Mouse (Mus musculus): ENCODE results near the gene Wdr17. TPM values are rescaled to one million over a fixed set of nuclear protein-coding genes. Genes with fewer than 3 reads are reported as not detected.
"Not testable (repeated sequence)": the region's sequence is repeated elsewhere in the genome, so short reads cannot be mapped to it uniquely, and the experiment has no call there.

Gene Wdr17
- polyA plus RNA-seq, 1 experiment from 2014 or later = 0.05 TPM

DNA sequence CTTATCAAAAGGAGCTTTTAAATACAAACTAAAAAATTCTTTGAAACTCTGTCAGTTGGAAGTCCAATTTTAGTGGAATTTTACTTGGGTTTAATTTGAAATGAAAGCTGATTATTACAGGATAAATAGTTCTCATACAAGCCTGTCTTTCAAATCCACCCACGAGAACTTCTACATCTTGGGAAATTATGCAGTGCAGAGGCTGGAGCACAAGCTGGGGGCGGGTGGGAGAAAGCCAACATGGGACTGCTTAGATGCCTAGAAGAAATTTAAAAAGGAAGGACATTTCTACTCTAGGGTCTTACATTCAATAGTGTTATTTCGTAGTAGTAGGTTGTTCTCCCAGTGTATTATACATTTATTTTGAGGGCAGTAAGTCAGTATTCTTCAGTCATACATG lies 219.2 kb downstream of the Wdr17 start:
- WGBS = 63% methylated on average over 3 of the region's 3 CpGs

DNA sequence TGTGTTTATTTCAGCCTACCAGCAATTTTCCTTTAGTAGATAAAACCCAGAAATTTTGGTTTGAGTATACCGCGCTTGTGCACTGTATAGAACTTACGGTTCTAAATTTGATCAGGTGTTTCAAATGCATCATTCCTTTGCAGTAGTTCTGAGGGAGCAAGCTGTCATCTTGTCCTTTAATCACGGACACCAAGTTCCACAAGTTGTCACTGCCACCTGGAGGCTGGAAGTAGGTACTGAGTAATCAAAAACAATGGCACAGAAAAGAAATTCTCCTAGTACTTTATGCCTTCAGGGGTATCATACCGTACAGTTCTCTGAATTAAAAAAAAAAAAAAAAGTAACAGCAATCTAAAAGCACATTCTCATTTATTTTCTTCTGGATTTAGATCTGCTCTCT lies 226.3 kb downstream of the Wdr17 start:
- 28% methylated on average over 5 of the region's 5 CpGs for WGBS
- no peak for ATAC-seq (ENCODE audit: extremely low read depth, insufficient number of reproducible peaks, low FRiP score, low TSS enrichment)
- H3K27me3 ChIP-seq (replicated peaks) = no peaks in the 10 kb centered on the region

More for the DNA sequence above, 219.2 kb downstream of the Wdr17 start:
- Histone ChIP-seq H3K9me3 (no peaks in the 10 kb centered on the region), H3K4me1 (no peaks in the 10 kb centered on the region), H3K4me3 (no peak overlapping the region), H3K36me3 (no peaks in the 10 kb centered on the region), H3K9ac (no peak overlapping the region), H3K4me2 (no peak overlapping the region), H3K27me3 (replicated peaks) (no peaks in the 10 kb centered on the region), H3K27ac (replicated peaks) (no peak overlapping the region)
- ATAC-seq (ENCODE audit: extremely low read depth, insufficient number of reproducible peaks, low FRiP score, low TSS enrichment) = no peak

DNA sequence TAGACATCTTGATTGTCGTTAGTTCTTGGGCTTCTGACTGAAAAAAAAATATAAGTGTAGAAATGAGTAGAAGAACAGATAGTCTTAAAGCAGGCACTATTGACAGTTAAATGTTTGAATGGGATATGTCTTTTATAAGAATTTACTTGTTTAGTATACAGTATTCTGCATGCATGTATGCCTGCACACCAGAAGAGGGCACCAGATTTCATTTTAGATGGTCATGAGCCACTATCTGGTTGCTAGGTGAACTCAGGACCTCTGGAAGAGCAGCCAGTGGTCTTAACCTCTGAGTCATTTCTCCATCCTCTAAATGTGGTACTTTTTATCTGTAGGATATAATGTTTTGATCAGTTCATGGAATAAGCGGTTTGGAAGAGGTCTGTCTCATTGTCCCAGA lies 227.3 kb downstream of the Wdr17 start:
- no peak for ATAC-seq (ENCODE audit: extremely low read depth, insufficient number of reproducible peaks, low FRiP score, low TSS enrichment)
- H3K9me3 ChIP-seq = no peaks in the 10 kb centered on the region
- WGBS = 81% methylated on average over 2 of the region's 2 CpGs

More for the DNA sequence above, 226.3 kb downstream of the Wdr17 start:
- H3K9ac ChIP-seq = no peak overlapping the region
- no peaks in the 10 kb centered on the region for H3K36me3 ChIP-seq
- no peak overlapping the region for H3K4me2 ChIP-seq
- H3K9me3 ChIP-seq = no peaks in the 10 kb centered on the region
- no peak overlapping the region for H3K4me3 ChIP-seq
- no peak overlapping the region for H3K27ac ChIP-seq (replicated peaks)
- no peaks in the 10 kb centered on the region for H3K4me1 ChIP-seq

DNA sequence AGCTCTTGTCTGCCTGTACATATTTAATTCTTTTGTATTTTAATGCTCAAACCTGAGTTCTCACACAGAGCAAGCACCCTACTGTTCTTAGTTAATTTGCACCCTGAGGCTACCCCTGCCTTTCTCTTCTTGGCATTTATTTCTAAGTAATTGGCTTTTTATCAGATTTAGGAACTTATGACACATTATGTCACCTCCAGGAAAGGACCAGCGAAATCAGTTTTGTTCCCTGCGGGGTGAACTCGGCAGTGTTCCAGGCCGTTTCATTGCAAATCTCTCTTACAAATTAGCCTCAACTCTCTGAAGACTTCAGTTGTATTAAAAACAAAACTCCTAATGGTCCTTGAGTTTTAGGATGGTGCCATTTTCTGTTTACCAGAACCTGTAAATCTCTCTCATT lies 248.3 kb downstream of the Wdr17 start:
- H3K4me3 ChIP-seq = no peak overlapping the region
- H3K9ac ChIP-seq = no peak overlapping the region
- ATAC-seq (ENCODE audit: extremely low read depth, insufficient number of reproducible peaks, low FRiP score, low TSS enrichment) = no peak
- no peak overlapping the region for H3K27ac ChIP-seq (replicated peaks)
- no peaks in the 10 kb centered on the region for H3K27me3 ChIP-seq (replicated peaks)
- WGBS = 75% methylated on average over 4 of the region's 4 CpGs
- no peak overlapping the region for H3K4me2 ChIP-seq
- H3K9me3 ChIP-seq = no peaks in the 10 kb centered on the region
- no peaks in the 10 kb centered on the region for H3K36me3 ChIP-seq
- 0 out of 2 replicates have a peak, but pooled peaks cover 4% of the 10 kb centered on the region for H3K4me1 ChIP-seq

More for the DNA sequence above, 227.3 kb downstream of the Wdr17 start:
- Histone ChIP-seq H3K9ac (no peak overlapping the region), H3K4me1 (no peaks in the 10 kb centered on the region), H3K4me2 (no peak overlapping the region), H3K27ac (replicated peaks) (no peak overlapping the region), H3K4me3 (no peak overlapping the region), H3K27me3 (replicated peaks) (no peaks in the 10 kb centered on the region), H3K36me3 (no peaks in the 10 kb centered on the region)

DNA sequence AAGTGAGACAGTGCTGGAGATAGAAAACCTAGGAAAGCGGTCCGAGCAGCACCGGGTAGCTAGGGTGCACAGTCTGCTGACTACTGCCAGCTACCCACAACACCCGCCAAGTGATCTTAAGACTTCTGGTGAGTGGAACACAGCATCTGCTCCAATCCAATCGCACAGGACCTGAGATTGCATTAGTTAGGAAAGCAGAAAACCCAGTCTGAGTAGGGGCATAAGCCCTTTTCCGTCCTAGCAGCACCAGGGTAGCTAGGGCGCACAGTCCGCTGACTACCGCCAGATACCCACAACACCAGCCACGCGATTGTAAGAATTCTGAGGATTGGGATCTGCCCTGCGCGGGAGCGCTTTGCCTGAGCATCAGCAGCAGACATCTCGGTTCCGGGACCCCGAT lies 270.3 kb downstream of the Wdr17 start:
- H3K4me3 ChIP-seq; H3K27ac ChIP-seq (replicated peaks); H3K9me3 ChIP-seq; H3K4me1 ChIP-seq; ATAC-seq (ENCODE audit: extremely low read depth, insufficient number of reproducible peaks, low FRiP score, low TSS enrichment); H3K27me3 ChIP-seq (replicated peaks); H3K9ac ChIP-seq; H3K4me2 ChIP-seq; H3K36me3 ChIP-seq: not testable (repeated sequence)
- WGBS = 76% methylated on average over 17 of the region's 17 CpGs

DNA sequence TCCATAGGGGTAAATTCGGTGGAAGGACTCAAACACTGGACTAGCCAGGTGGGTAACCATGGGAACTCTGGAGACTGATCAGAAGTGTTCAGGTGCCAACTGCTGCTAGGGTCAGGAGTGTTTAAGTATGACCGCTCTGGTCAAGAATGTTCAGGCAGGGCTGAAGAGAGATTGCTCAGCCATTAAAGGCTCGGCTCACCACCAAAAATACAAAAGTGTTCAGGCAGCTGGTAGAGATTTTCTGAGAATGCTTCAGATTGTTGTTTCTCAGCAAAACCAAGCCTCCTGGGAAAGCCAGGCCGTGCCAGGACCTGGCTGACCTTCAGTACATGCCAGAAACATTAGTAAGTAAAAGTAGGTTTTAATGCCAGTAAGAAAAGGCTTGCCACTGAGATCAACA lies 276.7 kb downstream of the Wdr17 start:
- H3K4me1 ChIP-seq = peaks cover 23% of the 10 kb centered on the region
- 0 out of 2 replicates have a peak, but pooled peaks have one; percentile 33 for ATAC-seq (ENCODE audit: extremely low read depth, insufficient number of reproducible peaks, low FRiP score, low TSS enrichment)
- no peaks in the 10 kb centered on the region for H3K27me3 ChIP-seq (replicated peaks)
- no peaks in the 10 kb centered on the region for H3K9me3 ChIP-seq
- no peak overlapping the region for H3K4me2 ChIP-seq
- no peak overlapping the region for H3K9ac ChIP-seq
- H3K36me3 ChIP-seq = no peaks in the 10 kb centered on the region
- H3K27ac ChIP-seq (replicated peaks) = peak overlapping the region; percentile 78
- no peak overlapping the region for H3K4me3 ChIP-seq
- WGBS = 52% methylated on average over 4 of the region's 4 CpGs

DNA sequence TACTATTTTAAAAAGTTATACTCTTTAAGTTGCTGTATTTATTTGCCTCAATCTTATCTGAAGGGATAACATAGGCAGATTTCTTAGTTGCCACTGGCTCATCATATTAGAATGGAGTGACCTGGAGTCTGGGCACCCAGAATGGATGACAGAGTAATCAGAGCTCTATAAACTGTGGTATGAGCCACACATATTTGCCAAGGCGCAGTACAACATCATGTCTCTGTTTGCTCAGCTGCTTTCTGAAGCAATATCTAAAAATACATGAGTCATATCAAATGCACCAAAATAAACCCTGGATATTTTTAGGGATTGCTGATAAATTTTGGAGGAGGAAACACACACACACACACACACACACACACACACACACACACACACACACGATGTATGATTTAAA lies 277.6 kb downstream of the Wdr17 start:
- H3K9ac ChIP-seq = no peak overlapping the region
- ATAC-seq (ENCODE audit: extremely low read depth, insufficient number of reproducible peaks, low FRiP score, low TSS enrichment) = peak; percentile 64; the same call in 1 of the 2 replicates
- H3K9me3 ChIP-seq = no peaks in the 10 kb centered on the region
- H3K4me3 ChIP-seq = no peak overlapping the region
- H3K4me2 ChIP-seq = no peak overlapping the region
- H3K27me3 ChIP-seq (replicated peaks) = no peaks in the 10 kb centered on the region
- WGBS = 30% methylated on average over 2 of the region's 2 CpGs
- no peaks in the 10 kb centered on the region for H3K36me3 ChIP-seq
- H3K27ac ChIP-seq (replicated peaks) = peak overlapping the region; percentile 78
- peaks cover 23% of the 10 kb centered on the region for H3K4me1 ChIP-seq

DNA sequence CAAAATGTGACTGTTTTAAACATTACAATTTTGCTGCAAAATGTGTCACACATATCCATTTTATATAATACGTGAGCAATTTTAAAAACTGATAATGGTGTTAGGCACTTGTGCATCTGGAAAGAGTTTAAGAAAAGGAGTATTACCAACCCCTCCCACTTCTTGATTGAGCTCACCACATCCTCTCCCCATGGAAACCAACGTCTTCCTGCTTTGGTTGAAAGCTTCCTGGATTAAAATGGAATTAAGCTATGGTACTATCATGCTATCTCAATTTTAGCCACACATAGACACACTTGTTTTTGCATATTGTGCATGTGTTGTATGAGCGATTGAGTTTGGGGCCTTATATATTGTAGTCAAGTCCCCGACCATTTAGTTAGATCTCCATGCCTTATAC lies 283.5 kb downstream of the Wdr17 start:
- Histone ChIP-seq H3K4me1 (peaks cover 9% of the 10 kb centered on the region), H3K27ac (replicated peaks) (no peak overlapping the region), H3K4me2 (no peak overlapping the region), H3K9ac (no peak overlapping the region), H3K36me3 (no peaks in the 10 kb centered on the region), H3K4me3 (no peak overlapping the region), H3K27me3 (replicated peaks) (no peaks in the 10 kb centered on the region), H3K9me3 (no peaks in the 10 kb centered on the region)
- 69% methylated on average over 4 of the region's 4 CpGs for WGBS
- ATAC-seq (ENCODE audit: extremely low read depth, insufficient number of reproducible peaks, low FRiP score, low TSS enrichment) = no peak

DNA sequence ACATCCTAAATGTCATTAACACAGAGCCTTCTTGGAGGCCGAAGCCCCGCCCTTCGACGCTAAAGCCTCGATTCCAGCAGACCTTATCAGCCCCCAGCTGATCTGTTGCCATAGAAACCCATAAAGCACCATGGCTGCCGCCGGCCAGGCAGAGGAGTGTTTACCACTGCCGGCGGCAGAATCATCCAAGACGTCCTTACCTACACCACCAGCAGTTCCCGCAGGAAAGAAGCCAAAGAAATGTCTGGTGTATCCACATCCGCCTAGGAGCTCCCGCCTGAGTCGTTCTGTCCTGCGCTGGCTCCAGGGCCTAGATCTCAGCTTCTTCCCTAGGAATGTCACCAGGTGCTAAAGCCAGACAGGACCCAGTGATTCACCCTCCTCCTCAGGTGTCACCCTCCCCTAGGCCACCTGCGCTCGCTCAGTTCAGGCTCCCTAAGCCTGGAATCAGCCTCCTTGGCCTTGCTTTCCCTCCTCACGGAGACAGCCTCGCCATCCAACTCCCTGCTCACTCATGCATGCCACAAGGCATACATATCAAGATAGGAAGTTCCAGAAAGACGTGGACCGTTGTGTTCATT lies 286.2 kb downstream of the Wdr17 start, which contains the start of gene Spata4:
TSS of gene Spata4 (plus strand) at position 111 of the 581 bp plus-strand sequence.
- Histone ChIP-seq H3K27ac (replicated peaks) (no peak within 1 kb of the TSS; the same call in 1 of the 2 replicates), H3K4me3 (peak within 1 kb of the TSS; percentile 51), H3K4me1 (peaks cover 9% of the 10 kb centered on the region), H3K9ac (peak within 1 kb of the TSS; percentile 66), H3K36me3 (no peaks in the 10 kb centered on the region), H3K27me3 (replicated peaks) (no peaks in the 10 kb centered on the region), H3K9me3 (no peaks in the 10 kb centered on the region), H3K4me2 (peak within 1 kb of the TSS; percentile 73)
- ATAC-seq (ENCODE audit: extremely low read depth, insufficient number of reproducible peaks, low FRiP score, low TSS enrichment) = no peak; the same call in 1 of the 2 replicates
- 6% methylated on average over 21 of the region's 21 CpGs for whole genome bisulfite sequencing

DNA sequence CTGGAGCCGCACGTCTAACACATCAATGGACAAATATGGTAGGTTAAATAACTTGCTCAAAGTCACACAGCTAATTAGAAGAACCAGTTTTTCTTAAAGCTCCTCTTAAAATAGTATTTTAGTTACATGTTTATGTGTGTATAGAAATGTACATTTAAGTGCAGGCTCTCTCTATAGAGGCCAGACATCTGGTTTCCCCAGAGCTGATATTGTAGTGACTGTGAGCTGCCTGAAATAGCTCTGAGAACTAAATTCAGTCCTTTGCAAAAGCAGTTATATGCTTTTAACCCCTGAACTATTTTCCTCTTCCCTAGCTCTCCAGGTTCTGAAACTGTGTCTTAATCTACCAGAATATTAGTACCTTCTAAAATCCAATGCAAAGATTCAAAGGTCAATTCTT lies 289.6 kb downstream of the Wdr17 start:
- Histone ChIP-seq H3K27me3 (replicated peaks) (no peaks in the 10 kb centered on the region), H3K36me3 (no peaks in the 10 kb centered on the region), H3K4me1 (peaks cover 9% of the 10 kb centered on the region), H3K27ac (replicated peaks) (no peak overlapping the region), H3K9ac (no peak overlapping the region), H3K9me3 (no peaks in the 10 kb centered on the region), H3K4me2 (no peak overlapping the region), H3K4me3 (no peak overlapping the region)
- no peak for ATAC-seq (ENCODE audit: extremely low read depth, insufficient number of reproducible peaks, low FRiP score, low TSS enrichment)
- 83% methylated on average over 2 of the region's 2 CpGs for WGBS

DNA sequence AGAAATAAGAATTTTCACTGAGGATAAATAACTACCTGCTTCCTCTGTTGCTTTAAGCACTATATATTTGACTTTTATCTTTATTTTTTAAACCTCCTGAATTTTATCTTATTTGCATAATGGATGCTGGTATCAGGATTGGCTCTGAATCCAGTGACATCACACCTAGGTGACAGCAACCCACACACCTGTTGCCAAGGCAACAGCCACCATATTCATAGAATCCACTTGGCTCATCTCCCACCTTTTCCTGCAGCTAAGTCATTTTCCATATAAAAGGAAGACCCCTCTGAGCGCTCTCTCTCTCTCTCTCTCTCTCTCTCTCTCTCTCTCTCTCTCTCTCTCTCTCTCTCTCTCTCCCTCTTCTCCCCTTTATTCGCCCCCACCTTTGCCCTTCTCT lies 290.0 kb downstream of the Wdr17 start:
- WGBS = 69% methylated on average over 2 of the region's 2 CpGs
- Histone ChIP-seq H3K4me3 (no peak overlapping the region), H3K4me1 (peaks cover 9% of the 10 kb centered on the region), H3K4me2 (no peak overlapping the region), H3K27me3 (replicated peaks) (no peaks in the 10 kb centered on the region), H3K9me3 (no peaks in the 10 kb centered on the region), H3K27ac (replicated peaks) (no peak overlapping the region), H3K9ac (no peak overlapping the region), H3K36me3 (no peaks in the 10 kb centered on the region)
- no peak for ATAC-seq (ENCODE audit: extremely low read depth, insufficient number of reproducible peaks, low FRiP score, low TSS enrichment)

DNA sequence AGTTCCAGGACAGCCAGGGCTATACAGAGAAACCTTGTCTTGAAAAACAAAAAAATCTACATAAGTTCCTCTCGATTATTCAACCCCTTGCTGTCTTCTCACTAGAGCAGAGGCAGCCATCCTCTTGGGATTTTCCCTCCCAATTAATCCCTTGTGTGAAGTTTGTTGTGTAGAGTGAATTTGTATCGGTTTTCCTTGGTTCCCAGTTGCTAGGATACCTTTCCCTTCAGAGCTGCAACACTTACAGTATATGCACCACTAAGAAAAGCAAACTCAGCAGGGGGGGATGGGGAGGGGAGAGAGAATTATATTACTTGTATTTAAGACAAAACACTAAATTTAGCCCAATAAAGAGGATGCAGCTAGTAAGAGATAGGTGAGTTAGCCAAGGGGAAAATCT lies 290.9 kb downstream of the Wdr17 start:
- WGBS = 70% methylated on average over 2 of the region's 2 CpGs

More for the DNA sequence above, 290.9 kb downstream of the Wdr17 start:
- ATAC-seq (ENCODE audit: extremely low read depth, insufficient number of reproducible peaks, low FRiP score, low TSS enrichment) = no peak
- Histone ChIP-seq H3K27me3 (replicated peaks) (no peaks in the 10 kb centered on the region), H3K9me3 (no peaks in the 10 kb centered on the region), H3K4me2 (no peak overlapping the region), H3K4me3 (no peak overlapping the region), H3K4me1 (peaks cover 8% of the 10 kb centered on the region), H3K9ac (no peak overlapping the region), H3K27ac (replicated peaks) (no peak overlapping the region), H3K36me3 (no peaks in the 10 kb centered on the region)

All from heart, embryonic 13.5 days (tissue).